Mouse (Mus musculus) gonadal fat pad, adult 2 months (tissue): ENCODE data around the gene Trhde. TPM values are rescaled to one million over a fixed set of nuclear protein-coding genes. Genes with fewer than 3 reads are reported as not detected.

Experiments
- DNase-seq: peaks from one replicate; pipeline ENCODE4 v3.0.0-alpha.2; 2012; ENCODE audit warnings: low read depth
- polyA plus RNA-seq: library from polyadenylated mRNA; depleted of rRNA; stranded (reverse); fragments of >200 nt; gene quantifications from 2 replicates; pipeline ENCODE4 v1.2.3, GENCODE M21; 2012; rRNA removed

The Trhde gene
- 1.9 and 3.6 TPM in 2 replicates for polyA plus RNA-seq

DNA sequence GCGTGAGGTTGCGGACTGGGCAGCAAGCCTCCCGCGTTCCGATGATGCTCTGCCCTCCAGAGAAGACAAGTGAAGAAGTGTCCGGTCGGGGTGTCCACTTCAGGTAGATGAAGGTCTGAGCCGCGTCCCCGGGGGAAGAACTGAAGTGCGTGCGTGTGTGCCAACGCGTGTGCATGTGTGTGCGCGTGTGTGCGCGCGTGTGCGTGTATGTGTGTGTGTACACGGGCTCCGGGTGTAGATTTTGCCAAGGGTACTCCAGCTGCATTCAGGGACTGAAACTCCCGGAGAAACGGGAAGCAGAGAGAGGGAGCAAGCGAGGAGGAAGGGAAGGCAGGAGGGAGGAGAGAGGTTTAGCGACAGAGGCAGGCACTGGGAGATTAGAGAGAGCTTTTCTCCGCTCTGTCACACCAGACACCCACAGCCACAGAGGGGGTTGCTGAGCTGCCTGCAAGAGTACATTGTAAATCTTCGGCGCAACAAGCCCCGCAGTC lies at the start of gene Trhde:
Gene Trhde (minus strand): TSS at position 147 of the 491 bp plus-strand sequence.
- DNase-seq: no peak

DNA sequence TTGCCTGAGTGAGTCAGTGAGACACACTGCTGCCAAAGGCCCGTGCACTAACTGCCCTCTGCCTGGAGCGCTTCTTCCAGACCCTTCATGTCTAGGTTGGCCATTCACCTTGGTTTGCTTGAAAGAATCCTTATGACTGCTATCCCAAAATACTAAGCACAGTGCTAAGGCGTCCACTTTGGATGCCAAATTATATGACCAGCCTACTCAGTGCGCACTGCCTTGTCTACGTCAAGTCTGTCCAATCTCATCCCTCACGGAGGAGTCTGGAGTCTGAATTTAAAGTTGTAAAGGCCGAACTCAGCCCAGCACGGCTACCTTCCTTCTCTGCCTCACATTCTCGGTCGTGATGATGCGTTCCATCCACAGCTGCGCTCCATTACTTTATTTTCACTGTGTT lies 39.9 kb upstream of the Trhde start:
- no peak for DNase-seq

DNA sequence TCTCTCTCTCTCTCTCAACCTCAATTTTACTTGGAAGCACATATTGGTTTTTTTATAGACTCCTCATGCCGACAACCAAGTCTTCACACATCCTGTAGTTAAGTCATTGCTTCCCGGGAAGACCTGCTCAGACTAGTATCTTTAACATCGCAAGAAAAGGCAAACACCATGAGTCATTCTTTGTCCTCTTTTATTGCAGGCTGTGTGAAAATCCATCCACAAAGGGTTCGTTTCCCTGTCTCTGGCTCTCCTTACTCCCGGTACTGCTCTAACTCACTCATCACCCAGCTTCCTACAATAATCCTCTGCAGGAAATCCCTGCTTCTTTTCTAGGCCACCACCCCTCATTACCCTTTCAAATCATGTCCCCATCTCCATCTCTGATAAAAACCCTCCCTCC lies 39.3 kb upstream of the Trhde start:
- DNase-seq: no peak

DNA sequence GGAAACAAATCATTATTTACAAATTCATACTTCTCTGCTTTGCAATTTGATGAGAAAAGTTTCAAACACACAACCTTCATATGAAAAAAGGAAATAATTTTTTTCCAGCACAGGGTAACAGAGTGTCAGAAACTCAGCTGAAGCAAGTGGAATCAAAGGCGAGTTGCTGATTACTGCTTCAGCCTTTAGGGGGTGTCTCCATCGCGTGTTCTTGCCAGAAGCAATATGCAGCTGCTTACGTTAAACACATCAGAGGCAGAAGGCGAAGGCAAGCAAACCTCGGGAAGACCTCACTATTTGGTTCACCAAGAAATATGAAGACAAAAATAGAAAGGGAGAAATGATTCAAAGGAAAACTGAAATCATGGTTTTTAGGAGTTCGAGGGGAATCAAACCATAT lies 29.2 kb upstream of the Trhde start:
- DNase-seq: no peak

DNA sequence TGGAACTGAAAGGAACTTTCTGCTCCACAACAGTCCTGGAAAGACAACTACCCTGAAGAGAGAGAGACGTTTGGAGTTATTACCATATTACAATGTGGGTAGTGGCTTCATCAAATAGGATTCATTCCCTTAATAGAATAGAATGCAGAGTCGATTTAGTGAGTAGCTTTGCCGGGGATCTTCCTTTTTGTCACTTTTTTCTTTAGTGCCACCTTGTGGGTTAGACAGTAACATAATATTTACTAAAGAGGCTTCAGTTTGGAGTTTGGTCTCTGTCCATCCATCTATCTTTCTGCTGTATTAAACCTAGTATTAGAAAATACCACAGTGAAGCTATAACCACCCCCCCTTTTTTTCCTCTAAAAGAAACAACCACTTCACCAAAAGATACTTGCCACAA lies 6.7 kb upstream of the Trhde start:
- DNase-seq: no peak

DNA sequence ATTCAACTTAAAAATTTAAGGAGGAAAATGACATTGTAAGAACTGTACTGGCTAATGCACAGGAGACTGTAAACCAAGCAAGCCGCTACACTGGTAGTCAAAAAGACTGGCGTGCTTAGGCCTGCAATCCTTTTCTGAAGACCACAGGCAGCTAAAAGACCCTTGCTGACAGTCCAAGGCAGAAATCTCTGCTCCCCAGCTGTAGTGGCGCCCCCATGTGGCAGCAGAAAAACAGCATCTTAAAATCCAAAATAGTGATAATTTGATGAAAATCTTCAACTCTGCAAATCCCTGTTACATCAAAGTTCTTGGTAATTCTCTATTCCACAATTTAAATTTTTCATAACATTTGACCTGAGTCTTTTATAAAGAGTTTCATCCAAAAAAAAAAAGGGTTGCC lies 3.8 kb upstream of the Trhde start:
- DNase-seq: no peak

DNA sequence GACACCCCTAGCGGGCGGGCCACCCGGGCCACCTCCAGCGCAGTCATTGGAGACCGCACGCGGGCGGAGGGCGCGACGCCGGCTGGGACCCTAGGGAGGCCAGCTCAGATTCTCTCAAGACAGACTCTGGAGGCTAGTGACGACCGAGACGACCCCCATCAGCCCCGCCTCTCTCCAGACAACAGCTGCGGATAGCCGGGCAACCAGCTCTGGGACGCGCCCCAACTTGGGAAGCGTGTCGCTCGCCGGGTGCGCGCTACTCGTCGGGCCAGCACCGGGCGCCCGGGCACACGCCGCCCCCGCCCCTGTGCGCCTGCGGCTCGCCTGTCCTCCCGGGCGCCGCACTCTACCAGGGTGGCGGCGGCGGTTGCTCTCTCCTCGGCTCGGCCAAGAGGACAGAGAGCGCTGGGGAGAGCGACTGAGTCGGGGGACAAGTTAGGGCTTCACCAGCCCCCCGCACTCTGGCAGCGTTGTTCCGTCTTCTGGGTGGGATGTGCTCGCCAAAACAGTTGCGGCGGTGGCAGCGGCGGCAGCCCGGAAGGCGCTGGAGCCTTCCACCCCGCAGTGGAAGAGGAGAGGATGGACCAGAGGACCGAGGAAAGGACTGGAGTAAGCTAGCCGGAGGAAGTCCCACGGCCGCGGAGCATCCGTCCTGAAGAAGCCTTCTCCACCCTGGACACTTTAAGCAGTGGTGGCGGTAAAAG lies 498 bp downstream of the Trhde start:
- DNase-seq: no peak

DNA sequence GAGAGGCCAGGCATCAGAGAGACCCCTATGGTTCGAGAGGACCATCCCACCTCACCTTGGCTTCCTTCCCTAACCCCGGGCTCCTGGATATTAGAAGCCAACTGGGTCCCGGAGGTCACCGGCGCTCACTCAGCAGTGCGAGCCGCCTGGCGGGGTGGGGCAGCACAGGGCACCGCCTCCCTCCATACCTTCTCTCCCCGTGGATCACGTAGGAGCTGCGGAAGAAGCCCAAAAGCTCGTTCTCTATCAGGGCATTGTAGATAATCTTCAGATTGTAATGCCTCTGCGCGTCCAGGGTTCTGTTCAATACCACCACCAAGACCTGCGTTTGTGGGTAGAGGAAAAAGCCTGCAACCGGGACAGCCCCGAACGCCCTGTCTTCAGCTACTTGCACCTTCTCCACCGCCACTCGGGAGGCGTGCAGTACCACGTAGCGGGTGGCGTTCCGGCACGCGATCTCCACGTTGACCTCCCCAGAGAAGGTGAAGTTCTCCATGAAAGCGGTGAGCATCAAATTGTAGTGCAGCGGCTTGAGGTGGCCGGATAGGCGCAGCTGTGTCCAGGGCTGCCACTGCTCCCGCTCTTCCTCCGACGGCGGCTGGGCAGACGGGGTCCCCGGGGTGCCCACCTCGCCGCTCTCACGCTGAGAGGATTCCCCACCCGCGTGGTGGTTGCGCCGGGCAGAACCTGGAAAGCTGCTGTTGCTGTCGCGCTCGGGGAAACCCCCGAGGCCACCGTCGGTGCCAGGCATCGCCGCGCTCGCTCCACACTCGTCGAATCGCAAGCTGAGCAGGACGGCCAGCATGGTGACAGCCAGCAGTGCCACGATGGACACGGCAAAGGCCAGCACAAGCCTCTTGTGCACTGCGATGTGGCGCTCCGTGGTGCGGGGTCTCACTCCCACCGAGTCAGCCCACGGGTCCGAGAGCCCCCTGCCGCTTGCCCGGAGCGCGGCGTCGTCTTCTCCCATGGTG lies 1.5 kb downstream of the Trhde start:
- DNase-seq: no peak

DNA sequence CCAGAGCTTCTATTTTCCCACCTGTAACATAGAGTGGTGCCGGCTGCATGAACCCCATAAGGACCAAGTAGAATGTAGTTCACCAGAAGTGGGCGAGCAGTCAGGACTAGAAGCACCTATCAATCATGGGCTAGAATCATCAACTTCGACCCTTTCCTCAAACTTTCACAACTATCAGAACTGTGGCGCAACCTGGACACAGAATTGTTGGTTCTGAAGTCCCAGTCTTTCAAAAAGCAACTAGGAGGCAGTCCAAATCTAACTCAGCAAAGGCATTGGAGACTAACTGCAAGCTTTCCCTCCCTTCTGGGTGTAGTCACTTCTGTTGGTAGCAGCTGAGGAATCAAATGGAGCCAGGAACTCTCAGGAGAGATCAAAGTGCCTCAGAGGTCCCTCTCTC lies 2.6 kb downstream of the Trhde start:
- no peak for DNase-seq

DNA sequence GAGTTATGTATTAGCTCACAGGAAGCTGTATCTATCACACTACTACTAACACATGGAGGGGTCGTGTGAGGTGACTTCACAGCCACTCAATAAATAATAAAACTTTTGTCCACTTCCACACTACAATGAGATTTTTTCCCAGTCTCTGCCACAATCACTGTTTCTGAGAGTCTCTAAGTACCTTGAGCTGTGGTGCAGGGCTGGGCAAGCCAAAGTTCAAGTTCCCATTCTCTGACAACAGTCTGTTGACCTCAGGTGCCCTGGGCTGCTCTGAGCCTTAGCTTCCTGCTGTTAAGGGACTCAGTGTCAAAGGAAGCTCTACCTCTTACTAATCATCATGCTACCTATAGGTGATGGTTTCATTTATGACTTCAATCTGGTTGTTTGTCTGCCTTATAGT lies 3.3 kb downstream of the Trhde start:
- no peak for DNase-seq

DNA sequence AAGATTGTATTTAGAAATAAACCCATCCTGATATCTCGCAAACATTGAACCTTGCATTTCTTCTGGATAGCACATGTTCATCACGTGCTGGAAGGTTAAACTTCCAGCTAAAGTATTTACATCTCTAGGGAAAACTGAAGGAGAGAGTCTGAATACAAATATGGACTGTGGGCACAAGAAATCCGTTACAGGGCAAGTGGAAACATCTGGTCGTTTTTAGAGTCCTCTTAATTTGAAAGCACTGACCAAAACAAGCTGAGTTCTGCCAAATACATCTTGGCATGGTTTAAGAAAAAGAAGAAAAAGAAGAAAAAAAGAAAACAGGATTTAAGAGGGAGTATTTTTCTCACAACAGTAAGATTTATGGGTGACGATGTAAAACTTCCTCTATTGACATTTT lies 3.9 kb downstream of the Trhde start:
- no peak for DNase-seq

DNA sequence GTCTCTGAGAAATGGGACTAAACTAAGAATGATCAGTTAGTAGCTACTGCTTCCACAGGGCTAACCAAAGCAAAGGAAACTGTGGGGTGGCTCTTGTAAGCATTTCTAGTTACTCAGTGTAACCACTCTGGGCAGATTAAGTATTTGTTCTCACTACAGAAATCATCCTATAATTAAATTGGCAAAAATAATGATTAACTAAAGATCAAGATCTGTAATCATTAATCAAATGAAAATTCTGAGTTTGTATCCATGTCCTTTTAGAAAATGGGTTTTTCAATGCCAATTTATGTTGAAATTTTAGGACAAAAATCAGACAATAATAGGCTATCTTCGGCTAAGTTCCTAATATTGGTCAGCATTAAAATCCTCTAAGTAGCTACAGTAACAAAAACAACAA lies 4.4 kb downstream of the Trhde start:
- no peak for DNase-seq

DNA sequence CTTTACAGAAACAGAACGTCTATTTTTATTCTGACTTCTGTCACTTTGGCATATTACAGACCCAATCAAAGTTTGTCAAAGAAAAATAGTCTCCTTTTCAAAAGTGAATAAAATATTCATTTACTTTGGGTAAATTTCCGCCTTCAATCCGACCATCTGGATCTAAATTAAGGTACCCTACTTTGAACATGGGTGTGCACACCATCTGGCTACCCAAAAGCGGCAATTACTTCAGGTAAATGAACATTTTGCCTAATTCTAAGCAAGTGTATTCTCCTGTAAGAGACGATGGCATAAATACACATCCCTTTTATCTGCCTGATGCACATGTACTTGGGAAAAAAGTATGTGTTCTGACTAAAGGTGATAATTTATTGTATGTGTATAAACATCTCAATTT lies 5.2 kb downstream of the Trhde start:
- DNase-seq: no peak

DNA sequence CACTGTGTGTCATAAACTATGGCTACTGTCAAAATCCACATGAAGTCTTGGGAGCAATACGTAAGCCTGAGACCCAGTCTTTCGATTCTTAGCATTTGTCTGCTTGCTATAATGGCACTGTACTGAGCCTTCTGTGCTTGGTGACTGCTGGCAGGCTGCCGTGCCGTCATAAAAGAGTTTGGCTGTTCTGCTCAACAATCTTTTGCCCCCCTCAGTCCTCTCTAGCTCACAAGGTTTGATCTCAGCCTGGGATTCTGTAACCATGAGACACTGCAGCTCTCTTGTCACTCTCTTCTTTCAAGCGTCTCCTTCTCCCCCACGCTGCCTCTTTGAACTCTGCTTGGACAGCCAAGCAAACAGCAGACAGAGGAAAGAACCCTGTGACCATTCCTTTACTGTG lies 7.9 kb downstream of the Trhde start:
- DNase-seq: no peak

DNA sequence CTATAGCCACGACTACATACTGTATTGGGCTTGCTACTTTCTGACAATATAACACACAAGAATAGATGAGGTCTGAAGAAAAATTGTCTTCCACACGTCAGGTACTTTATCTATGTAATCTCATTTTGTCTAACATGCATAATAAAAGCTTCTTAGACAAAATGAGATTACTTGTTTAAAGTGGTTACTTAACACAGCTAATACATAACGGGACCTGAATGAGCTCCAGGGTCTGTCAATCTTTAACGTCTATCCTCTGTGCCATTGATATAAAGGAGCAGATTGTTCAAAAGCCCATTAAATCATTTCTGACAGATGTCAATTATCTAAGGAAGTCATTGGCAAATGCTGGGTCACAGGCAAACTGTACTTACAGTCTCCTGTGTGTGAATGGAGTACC lies 36.2 kb downstream of the Trhde start:
- DNase-seq: no peak

DNA sequence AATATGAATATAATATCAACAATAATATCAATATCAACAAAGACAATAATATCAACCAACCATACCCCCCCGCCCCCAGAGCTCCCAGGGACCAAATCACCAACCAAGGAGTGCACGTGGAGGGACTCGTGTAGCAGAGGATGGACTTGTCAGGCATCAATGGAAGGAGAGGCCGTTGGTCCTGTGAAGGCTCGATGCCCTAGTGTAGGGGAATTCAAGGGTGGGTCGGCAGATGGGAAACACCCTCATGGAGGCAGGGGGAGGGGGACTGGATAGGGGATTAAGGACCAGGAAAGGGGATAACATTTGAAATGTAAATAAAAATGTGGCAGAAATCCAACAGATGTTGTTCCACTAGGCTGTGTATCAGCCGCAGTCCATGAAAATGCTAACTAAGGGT lies 40.0 kb downstream of the Trhde start:
- no peak for DNase-seq

DNA sequence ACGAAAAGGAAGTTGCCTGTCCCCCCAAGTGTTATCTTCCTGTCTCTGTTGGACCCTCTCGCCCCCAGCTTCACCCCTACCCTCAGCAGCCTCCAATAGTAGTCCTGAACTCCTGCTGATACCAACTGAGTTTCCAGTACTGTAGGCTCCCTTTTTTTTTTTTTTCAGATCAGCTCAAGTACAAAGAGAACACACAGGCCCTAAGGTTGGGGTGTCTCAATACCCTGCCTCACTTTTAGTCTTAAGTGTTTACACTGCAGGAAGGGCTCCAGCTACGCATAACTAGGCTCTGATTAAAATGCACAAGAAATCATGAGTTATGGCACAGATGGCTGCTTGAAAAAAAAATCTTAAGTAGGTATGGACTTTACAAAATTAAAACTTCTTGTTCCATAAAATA lies 42.9 kb downstream of the Trhde start:
- DNase-seq: no peak

DNA sequence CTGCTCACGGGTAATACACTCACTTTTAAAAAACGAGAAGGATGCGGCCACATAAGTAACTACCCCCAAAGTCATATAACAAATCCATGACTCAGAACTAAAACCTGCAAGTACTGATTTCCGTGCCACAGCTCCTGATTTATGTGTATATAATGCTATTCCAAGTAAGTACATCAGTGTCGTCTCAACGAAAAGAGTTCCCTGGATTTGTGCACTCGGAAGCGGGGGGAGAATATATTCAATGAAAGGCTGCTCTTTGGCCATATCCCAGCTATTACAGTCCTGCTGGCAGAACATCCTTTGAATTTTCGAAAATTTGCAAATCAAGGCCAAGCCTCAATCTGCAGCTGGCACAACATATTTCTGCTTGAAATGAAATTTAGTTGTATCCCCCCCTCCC lies 43.5 kb downstream of the Trhde start:
- DNase-seq: no peak

DNA sequence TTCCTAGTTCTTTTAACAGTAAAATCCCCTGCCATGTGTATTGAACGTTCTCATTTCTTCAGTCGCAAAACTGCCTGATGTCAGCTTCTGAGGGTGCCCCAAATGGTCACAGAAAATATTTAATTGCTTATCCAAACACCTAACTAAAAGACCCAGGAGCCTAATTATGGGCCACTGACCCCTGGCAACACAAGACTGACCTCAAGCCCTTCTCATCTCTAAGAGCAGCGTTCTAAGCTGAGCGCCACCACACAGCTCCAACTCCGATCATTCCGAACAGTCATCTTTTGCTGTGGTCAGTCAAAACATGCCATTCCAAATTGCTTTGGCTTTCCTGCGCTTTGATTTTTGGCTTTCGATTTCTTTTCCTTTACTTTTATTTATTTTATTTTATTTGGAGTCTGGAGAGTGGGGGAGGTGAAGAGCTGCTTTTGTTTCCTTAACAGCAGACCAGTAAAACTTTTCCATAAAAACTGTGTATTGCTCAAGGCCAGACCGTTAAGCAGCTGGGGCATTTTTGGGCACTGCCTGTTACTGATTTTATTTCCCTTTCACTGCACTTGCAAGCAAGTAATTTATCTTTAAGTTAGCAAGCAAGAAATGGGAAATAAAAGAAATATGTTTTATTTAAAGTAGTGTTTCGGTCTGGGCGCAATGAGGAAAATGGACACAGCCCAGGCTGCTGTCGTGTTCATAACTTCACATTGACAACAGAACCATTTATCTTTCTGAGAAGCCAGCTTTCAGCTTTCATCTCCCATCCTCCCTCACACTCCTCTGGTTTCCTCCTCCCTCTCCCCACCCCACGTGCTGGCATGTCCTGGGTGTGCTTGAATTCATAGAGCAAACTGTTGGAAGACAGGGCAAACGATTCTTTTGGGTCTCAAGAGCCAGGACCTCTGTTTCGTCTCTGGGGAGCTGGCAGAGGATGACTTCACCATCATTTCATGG lies 59.1 kb downstream of the Trhde start:
- DNase-seq: no peak

DNA sequence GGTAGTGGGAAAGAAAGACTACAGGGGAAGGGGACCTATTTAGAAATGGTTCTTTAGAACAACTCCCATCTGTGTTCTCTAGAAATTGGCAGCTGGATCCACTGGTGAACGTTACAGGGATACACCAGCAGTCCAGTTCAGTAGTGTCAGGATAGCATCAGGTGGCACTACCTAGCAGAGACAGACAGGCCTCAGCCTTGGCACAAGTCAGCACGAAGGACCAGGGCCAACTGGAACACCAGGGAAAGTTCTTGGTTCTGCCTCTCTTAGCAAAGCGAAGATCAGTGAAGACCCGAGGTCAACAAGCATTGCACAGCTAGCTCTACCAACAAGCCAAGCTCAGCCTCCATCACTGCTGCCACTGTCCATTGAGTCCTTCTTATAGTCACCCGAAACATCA lies 62.2 kb downstream of the Trhde start:
- no peak for DNase-seq

DNA sequence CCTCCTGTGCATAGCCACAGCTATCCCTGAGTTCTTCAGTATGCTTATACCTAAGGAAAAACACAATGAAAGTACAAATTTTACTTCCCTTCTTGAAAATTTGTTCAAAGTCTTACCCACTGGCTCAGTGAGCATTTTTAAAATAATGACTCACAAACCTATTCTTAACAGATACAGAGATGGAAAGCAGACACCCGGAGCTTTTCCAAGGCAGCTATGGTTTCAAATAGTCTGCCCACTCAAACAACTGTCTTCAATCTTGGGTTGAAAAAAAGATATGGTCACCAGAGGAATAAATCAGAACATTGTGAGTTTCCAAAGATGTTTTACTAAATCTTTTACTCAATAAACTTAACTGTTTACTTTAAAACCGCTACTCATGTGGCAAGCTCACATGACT lies 64.5 kb downstream of the Trhde start:
- DNase-seq: no peak

DNA sequence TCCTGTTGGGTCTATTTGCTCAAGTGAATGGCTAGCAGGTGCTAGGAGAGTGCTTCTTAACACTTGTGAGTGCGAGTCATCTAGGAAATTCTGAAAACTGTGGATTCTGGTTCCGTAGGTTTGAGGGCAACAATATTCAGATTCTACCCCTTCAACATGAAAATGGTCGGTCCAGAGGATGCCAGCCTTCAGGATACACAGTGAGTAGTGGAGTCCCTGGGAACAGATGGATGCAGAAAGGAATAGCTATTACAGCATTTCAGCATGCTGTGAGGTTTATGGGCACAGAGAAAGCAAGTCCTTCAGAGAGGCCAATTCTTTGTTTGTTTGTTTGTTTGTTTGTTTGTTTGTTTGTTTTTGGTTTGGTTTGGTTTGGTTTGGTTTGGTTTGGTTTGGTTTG lies 65.7 kb downstream of the Trhde start:
- no peak for DNase-seq
